Mouse (Mus musculus) stomach, embryonic 16.5 days (tissue): Measurements from ENCODE around the gene Snd1. TPM values are rescaled to one million over a fixed set of nuclear protein-coding genes. Genes with fewer than 3 reads are reported as not detected.

Experiments used
- ATAC-seq: fragments of 200-750 bp; cut with Nextera tagmentation; 2 replicates; pipeline ENCODE4 v1.8.0; 2017; ENCODE audit warnings: moderate number of reproducible peaks, moderate TSS enrichment; ENCODE audit not compliant: insufficient read depth, low FRiP score
- H3K27ac ChIP-seq: fragments of 300-500 bp; sonication (generic); 2 replicates; pipeline ENCODE4 v1.5.1; 2014; ENCODE audit warnings: low read length
- H3K27me3 ChIP-seq: fragments of 300-500 bp; sonication (generic); 2 replicates; pipeline ENCODE4 v1.6.1; 2014; ENCODE audit warnings: low read length, control low read depth, mixed read lengths; ENCODE audit not compliant: control insufficient read depth, insufficient read depth
- H3K36me3 ChIP-seq: fragments of 300-500 bp; sonication (generic); 2 replicates; pipeline ENCODE4 v1.6.1; 2014; ENCODE audit warnings: low read length; ENCODE audit not compliant: control insufficient read depth, insufficient read depth
- H3K4me1 ChIP-seq: fragments of 300-500 bp; sonication (generic); 2 replicates; pipeline ENCODE4 v1.6.1; 2014; ENCODE audit warnings: low read length, control low read depth, mixed read lengths; ENCODE audit not compliant: control insufficient read depth, insufficient read depth
- H3K4me2 ChIP-seq: fragments of 300-500 bp; sonication (generic); 2 replicates; pipeline ENCODE4 v1.6.1; 2014; ENCODE audit warnings: low read depth, low read length, mixed read lengths
- H3K4me3 ChIP-seq: fragments of 300-500 bp; sonication (generic); replicated peaks from 2 replicates; pipeline ENCODE4 v1.5.1; 2014; ENCODE audit warnings: mild to moderate bottlenecking, low read length
- H3K9ac ChIP-seq: fragments of 300-500 bp; sonication (generic); 2 replicates; pipeline ENCODE4 v1.6.1; 2014; ENCODE audit warnings: low read length
- H3K9me3 ChIP-seq: fragments of 300-500 bp; sonication (generic); replicated peaks from 2 replicates; pipeline ENCODE4 v1.6.1; 2016; ENCODE audit warnings: low read length, control low read depth; ENCODE audit not compliant: control insufficient read depth
- WGBS: fragments of 180-500 bp; shearing (Covaris S2); extraction: QIAGEN DNeasy Blood & Tissue Kit; methylation state at CpG from one replicate; pipeline ENCODE4 v1.1.7; 2014; 5-methylcytosine and 5-hydroxymethylcytosine counted together
- polyA plus RNA-seq: library from polyadenylated mRNA; unstranded; fragments of >200 nt; fragmentation: Nextera tagmentation; extraction: Ambion mirVana; gene quantifications from 2 replicates; pipeline ENCODE4 v1.2.1, GENCODE M21; 2015

The Snd1 gene
- polyA plus RNA-seq, 1 experiment from 2014 or later = 136 TPM

DNA sequence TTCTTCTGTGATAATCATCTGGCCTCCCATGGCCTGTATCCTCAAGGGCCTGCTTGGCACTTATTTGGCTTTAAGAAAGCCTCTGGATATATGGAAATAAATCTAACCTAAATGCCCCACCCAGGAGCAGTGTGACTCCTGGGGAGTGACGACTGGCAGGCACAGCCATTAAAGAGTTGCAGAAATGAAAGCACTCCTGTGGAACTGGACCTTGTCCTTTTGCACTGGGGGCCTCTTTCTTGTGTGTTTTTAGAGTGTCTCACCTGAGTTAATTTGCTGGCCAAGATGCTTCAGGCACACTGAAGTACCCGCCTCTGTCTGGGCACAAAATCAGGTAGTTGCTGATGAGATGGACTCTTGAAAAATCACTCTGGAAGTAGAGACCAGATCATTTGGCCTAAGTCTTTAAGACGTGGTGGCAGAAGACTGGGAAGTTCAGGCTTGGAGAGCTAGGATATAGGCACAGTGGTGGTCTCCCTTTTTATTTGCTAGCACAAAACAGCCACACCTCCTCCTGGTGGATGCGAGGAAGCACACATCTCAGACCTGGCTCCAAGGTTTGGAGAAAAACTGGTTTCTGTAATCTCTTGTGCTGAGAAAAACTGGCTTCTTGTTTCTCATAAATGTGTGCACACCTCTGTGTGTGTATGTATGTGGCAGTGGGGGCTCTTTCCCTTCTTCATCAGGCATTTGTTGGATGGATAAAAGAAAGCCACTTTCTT is 87.5 kb downstream of the Snd1 start:
- ATAC-seq = no peak

DNA sequence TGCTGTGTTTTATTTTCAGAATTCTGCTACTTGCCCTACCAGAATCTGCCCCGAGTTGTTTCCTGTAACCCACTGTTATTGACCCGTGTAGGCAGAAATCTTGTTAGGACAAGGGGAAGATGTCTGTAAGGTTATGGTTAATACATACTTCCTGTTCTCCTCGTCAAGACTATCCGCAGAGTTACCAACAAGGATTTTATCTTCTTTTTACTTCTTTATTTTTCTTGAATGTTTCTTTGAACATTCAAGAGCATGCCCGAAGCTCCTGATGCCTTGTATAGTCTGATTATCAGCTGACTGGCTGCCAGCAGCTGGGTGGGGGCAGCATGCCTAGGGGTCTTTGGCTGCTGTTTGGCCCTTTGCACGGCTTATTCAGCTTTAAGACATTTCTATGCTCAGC is 93.0 kb downstream of the Snd1 start:
- Histone ChIP-seq H3K4me1 (no peaks in the 10 kb centered on the region), H3K4me2 (no peak overlapping the region), H3K9me3 (no peaks in the 10 kb centered on the region), H3K4me3 (no peak overlapping the region), H3K27me3 (no peaks in the 10 kb centered on the region), H3K9ac (no peak overlapping the region), H3K27ac (no peak overlapping the region), H3K36me3 (no peaks in the 10 kb centered on the region)
- 78% methylated on average over 6 of the region's 6 CpGs for WGBS
- ATAC-seq = no peak

More for the DNA sequence above, 87.5 kb downstream of the Snd1 start:
- Histone ChIP-seq H3K4me1 (no peaks in the 10 kb centered on the region), H3K9me3 (no peaks in the 10 kb centered on the region), H3K27me3 (no peaks in the 10 kb centered on the region), H3K27ac (no peak overlapping the region), H3K4me2 (no peak overlapping the region), H3K9ac (no peak overlapping the region), H3K36me3 (no peaks in the 10 kb centered on the region), H3K4me3 (no peak overlapping the region)
- 73% methylated on average over 4 of the region's 4 CpGs for WGBS

DNA sequence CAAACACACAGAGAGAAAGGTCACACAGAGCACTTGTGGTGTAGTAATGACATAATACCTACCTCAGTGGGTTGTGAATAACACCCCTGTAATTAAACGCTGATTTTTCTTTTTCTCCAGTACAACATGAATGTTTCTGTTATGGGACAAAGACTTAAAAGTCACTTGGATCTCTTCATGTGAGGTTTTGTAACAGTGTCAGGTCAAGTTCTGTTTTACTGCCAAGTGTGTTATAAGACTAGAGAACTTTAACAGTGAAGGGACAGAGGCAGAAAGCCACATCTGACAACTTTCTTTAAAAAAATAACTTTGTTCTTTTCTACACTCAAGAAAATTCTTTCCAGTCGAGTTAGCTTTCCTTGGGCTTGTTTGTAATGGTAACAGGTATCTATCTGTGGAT is 97.0 kb downstream of the Snd1 start:
- Histone ChIP-seq H3K4me2 (no peak overlapping the region), H3K36me3 (no peaks in the 10 kb centered on the region), H3K4me1 (no peaks in the 10 kb centered on the region), H3K9ac (no peak overlapping the region), H3K9me3 (no peaks in the 10 kb centered on the region), H3K27me3 (no peaks in the 10 kb centered on the region), H3K27ac (no peak overlapping the region), H3K4me3 (no peak overlapping the region)
- no peak for ATAC-seq
- WGBS = 80% methylated on average over 2 of the region's 2 CpGs

DNA sequence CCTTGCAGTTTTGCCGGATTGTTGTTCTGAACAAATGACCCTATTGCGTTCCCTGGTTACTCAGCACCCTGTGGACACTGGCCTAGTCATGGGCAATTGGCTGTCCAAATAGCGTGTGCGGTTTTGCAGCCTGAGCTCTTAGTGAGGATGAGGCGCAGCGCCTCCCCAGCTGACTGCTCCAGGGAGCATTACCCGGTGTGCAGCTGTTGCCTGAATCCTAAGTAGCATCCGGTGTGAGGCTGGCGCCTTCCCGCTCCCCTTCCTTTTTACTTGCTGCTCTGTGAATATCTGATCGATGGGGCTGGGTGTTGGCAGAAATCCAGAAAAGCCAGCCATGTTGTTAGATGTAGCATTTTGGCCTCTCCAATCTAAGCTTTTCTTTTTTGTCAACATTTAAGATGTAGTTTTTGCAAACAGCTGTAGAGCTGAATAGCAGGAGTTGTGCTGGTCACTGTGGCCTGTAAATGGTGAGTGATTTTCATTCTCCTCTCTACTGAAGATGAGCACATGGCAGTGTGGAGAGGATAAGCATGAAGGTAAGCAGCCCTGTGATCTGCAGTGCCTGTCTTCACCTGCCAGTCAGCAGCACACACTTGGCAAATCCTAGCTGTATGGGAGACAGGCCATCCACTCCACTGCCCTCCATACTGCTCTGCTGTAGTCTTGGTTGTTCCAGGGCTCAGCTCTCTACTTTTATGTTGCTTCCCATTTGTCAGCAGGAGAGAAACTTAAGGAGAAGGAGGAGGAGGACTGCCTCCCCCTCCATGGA is 98.2 kb downstream of the Snd1 start:
- H3K36me3 ChIP-seq = no peaks in the 10 kb centered on the region
- no peaks in the 10 kb centered on the region for H3K9me3 ChIP-seq
- 53% methylated on average over 11 of the region's 11 CpGs for WGBS
- no peaks in the 10 kb centered on the region for H3K4me1 ChIP-seq
- H3K4me3 ChIP-seq = no peak overlapping the region
- H3K9ac ChIP-seq = no peak overlapping the region
- H3K27me3 ChIP-seq = no peaks in the 10 kb centered on the region
- no peak overlapping the region for H3K27ac ChIP-seq
- no peak overlapping the region for H3K4me2 ChIP-seq
- 0 out of 2 replicates have a peak, but pooled peaks have one; percentile 25 for ATAC-seq

DNA sequence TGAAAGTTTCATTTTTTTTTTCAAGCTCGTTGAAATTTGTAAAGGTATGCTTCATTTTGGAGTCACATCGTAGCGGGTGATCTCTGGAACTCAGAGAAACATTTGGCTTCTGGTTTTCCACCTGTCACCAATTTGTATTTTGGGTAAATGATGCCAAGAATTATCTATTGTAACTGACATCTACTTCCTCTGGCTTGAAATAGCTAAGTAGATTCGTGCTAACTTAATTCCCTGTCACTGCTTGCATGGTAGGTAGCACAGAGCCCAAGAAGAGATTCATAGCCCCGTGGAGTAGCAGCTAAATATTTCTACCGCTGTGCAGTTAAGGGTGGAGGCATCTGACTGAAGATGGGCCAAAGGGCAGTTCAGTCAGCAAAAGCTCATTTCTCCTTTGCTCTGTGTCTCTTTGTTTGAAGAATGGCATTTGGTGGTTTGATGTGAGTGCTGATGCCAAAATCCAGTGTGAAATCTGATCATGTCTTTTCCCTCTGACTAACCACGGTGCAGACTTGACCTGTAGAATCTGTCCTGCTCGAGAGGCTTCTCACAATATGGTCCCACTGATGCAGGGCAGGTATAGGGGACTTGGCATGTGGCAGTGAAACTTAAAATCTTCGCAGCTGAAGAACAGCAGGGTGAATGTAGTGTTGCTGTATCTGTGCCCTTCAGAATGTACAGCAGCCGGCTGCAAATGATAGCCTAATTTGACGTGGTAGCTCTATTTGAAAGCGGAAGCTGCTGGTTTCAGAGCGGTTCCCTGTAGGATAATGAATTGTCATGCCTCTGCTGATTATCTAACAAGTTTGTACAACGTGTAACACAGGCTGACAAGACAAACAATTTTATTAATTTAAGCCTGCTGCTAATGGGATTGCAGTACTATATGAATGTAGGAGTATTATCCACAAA is 101.7 kb downstream of the Snd1 start:
- H3K9ac ChIP-seq = no peak overlapping the region
- no peaks in the 10 kb centered on the region for H3K36me3 ChIP-seq
- no peaks in the 10 kb centered on the region for H3K9me3 ChIP-seq
- no peak overlapping the region for H3K4me2 ChIP-seq
- no peak overlapping the region for H3K27ac ChIP-seq
- H3K4me3 ChIP-seq = no peak overlapping the region
- 70% methylated on average over 14 of the region's 14 CpGs for WGBS
- no peaks in the 10 kb centered on the region for H3K4me1 ChIP-seq
- H3K27me3 ChIP-seq = no peaks in the 10 kb centered on the region
- ATAC-seq = no peak

DNA sequence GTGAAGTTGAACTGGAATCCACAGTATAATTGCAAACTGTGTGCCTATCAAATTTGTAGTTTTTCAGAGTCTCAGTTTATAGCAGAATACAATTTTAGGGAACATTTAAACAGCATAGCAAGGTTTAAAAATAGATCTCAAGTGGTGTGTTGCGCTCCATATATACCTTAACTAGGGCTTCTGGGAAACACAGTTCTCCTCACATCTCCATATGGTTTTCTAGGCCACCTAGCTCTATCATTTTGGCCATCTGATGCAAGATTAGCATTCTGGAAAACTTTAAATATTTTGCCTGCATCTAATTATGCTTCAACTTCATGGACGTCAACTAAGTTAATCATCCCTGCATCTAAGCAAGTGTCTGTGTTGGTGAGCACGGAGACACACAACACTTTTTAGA is 107.9 kb downstream of the Snd1 start:
- H3K9ac ChIP-seq = no peak overlapping the region
- no peak for ATAC-seq
- H3K4me3 ChIP-seq = no peak overlapping the region
- no peaks in the 10 kb centered on the region for H3K27me3 ChIP-seq
- no peaks in the 10 kb centered on the region for H3K4me1 ChIP-seq
- no peaks in the 10 kb centered on the region for H3K9me3 ChIP-seq
- WGBS = 90% methylated on average over 3 of the region's 3 CpGs
- H3K36me3 ChIP-seq = no peaks in the 10 kb centered on the region
- no peak overlapping the region for H3K4me2 ChIP-seq
- no peak overlapping the region for H3K27ac ChIP-seq

DNA sequence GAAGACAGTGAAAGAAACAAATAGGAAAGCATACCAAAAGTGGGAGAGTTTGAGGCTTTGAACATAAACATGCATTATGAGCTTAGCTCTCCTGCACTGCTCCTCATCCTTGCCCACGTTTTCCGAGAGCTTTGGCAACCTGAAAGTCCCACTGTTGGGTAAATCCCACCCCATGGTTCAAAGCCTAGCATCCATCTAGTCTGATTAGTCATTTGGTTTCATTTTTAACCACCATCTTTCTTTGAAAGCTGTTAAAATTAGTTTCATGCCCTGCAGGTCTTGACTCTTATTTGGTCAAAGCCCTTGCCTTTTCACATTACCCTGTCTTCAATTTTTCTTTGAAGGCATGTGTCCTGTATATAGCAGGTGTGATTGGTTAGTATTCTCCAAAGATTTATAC is 108.5 kb downstream of the Snd1 start:
- Histone ChIP-seq H3K27me3 (no peaks in the 10 kb centered on the region), H3K36me3 (no peaks in the 10 kb centered on the region), H3K4me1 (0 out of 2 replicates have a peak, but pooled peaks cover 2% of the 10 kb centered on the region), H3K4me2 (no peak overlapping the region), H3K9me3 (no peaks in the 10 kb centered on the region), H3K27ac (no peak overlapping the region), H3K9ac (no peak overlapping the region), H3K4me3 (no peak overlapping the region)
- no peak for ATAC-seq
- WGBS = 85% methylated on average over 2 of the region's 2 CpGs

DNA sequence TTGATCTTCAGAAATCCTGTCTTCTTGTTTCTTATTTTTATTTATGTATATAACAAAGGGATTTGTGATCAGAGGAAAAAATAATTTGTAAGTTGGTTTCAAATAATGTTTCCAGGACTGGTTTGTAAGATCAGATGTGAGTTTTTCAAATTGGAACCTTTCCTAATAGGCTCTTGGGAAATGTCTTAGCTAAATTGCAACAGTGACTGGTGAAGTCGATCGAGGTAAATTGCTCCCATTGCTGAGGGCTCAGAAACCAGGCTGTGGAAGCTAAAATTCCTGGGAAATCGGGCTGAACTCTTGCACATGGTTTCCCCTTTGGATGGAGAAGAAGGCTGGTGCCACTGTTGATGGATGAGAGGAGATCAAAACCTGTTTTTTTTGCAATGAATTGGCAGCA is 111.9 kb downstream of the Snd1 start:
- Histone ChIP-seq H3K36me3 (no peaks in the 10 kb centered on the region), H3K9ac (no peak overlapping the region), H3K4me1 (0 out of 2 replicates have a peak, but pooled peaks cover 4% of the 10 kb centered on the region), H3K9me3 (no peaks in the 10 kb centered on the region), H3K4me2 (no peak overlapping the region), H3K4me3 (no peak overlapping the region), H3K27ac (no peak overlapping the region), H3K27me3 (no peaks in the 10 kb centered on the region)
- WGBS = 91% methylated on average over 3 of the region's 3 CpGs
- no peak for ATAC-seq
